Mouse (Mus musculus) brain, embryonic 14.5 days (tissue): Measurements from ENCODE around the gene Rad51b.

Experiments used
- CTCF ChIP-seq: fragments of 200-500 bp; IDR thresholded peaks from 2 replicates; pipeline ENCODE4 v1.5.1; 2012; ENCODE audit warnings: inconsistent platforms, mild to moderate bottlenecking, moderate library complexity, borderline replicate concordance; ENCODE audit not compliant: insufficient read depth, insufficient read length; ENCODE audit errors: extremely low read depth
- POLR2A ChIP-seq: fragments of 200-500 bp; IDR thresholded peaks from 2 replicates; pipeline ENCODE4 v1.6.1; 2012; ENCODE audit warnings: mild to moderate bottlenecking, inconsistent platforms, borderline replicate concordance; ENCODE audit not compliant: poor library complexity, insufficient read depth, insufficient read length, severe bottlenecking; ENCODE audit errors: extremely low read depth

- no peak for TF ChIP-seq CTCF
- no peak for TF ChIP-seq POLR2A
Observed at GRCm38 (mm10) chr12:79857704-79858103, 560.6 kb downstream of the Rad51b start.
